Mouse (Mus musculus) neural tube, embryonic 14.5 days (tissue): Measurements from ENCODE around the gene Tbc1d10c. TPM values are rescaled to one million over a fixed set of nuclear protein-coding genes. Genes with fewer than 3 reads are reported as not detected.

Experiments
- ATAC-seq: fragments of 200-750 bp; cut with Nextera tagmentation; 2 replicates; pipeline ENCODE4 v1.8.0; 2017; ENCODE audit warnings: low read depth, mild to moderate bottlenecking, moderate TSS enrichment, moderate library complexity
- H3K27ac ChIP-seq: fragments of 300-500 bp; sonication (generic); 2 replicates; pipeline ENCODE4 v1.5.1; 2014; ENCODE audit warnings: low read depth, mild to moderate bottlenecking, control low read depth, low read length, moderate library complexity, mixed read lengths
- H3K27me3 ChIP-seq: fragments of 300-500 bp; sonication (generic); 2 replicates; pipeline ENCODE4 v1.6.1; 2014; ENCODE audit warnings: low read length; ENCODE audit not compliant: control insufficient read depth, insufficient read depth
- H3K36me3 ChIP-seq: fragments of 300-500 bp; sonication (generic); 2 replicates; pipeline ENCODE4 v1.6.1; 2014; ENCODE audit warnings: low read length, mixed read lengths; ENCODE audit not compliant: control insufficient read depth, insufficient read depth
- H3K4me1 ChIP-seq: fragments of 300-500 bp; sonication (generic); 2 replicates; pipeline ENCODE4 v1.6.1; 2014; ENCODE audit warnings: low read length; ENCODE audit not compliant: control insufficient read depth, insufficient read depth
- H3K4me2 ChIP-seq: fragments of 300-500 bp; sonication (generic); 2 replicates; pipeline ENCODE4 v1.6.1; 2014; ENCODE audit warnings: mild to moderate bottlenecking, low read depth, low read length, control low read depth
- H3K4me3 ChIP-seq: fragments of 300-500 bp; sonication (generic); 2 replicates; pipeline ENCODE4 v1.5.1; 2014; ENCODE audit warnings: low read depth, low read length, control low read depth, mixed read lengths
- H3K9ac ChIP-seq: fragments of 300-500 bp; sonication (generic); replicated peaks from 2 replicates; pipeline ENCODE4 v1.6.1; 2014; ENCODE audit warnings: low read depth, mild to moderate bottlenecking, control low read depth, low read length, mixed read lengths
- H3K9me3 ChIP-seq: fragments of 300-500 bp; sonication (generic); 2 replicates; pipeline ENCODE4 v1.6.1; 2016; ENCODE audit warnings: low read length; ENCODE audit not compliant: control insufficient read depth
- WGBS: fragments of 180-500 bp; shearing (Covaris S2); extraction: QIAGEN DNeasy Blood & Tissue Kit; methylation state at CpG from one replicate; pipeline ENCODE4 v1.1.7; 2014; 5-methylcytosine and 5-hydroxymethylcytosine counted together
- polyA plus RNA-seq: library from polyadenylated mRNA; unstranded; fragments of >200 nt; fragmentation: Nextera tagmentation; extraction: Ambion mirVana; gene quantifications from 2 replicates; pipeline ENCODE4 v1.2.1, GENCODE M21; 2014

Tbc1d10c gene
- polyA plus RNA-seq, 1 experiment from 2014 or later: 1.1 TPM

DNA sequence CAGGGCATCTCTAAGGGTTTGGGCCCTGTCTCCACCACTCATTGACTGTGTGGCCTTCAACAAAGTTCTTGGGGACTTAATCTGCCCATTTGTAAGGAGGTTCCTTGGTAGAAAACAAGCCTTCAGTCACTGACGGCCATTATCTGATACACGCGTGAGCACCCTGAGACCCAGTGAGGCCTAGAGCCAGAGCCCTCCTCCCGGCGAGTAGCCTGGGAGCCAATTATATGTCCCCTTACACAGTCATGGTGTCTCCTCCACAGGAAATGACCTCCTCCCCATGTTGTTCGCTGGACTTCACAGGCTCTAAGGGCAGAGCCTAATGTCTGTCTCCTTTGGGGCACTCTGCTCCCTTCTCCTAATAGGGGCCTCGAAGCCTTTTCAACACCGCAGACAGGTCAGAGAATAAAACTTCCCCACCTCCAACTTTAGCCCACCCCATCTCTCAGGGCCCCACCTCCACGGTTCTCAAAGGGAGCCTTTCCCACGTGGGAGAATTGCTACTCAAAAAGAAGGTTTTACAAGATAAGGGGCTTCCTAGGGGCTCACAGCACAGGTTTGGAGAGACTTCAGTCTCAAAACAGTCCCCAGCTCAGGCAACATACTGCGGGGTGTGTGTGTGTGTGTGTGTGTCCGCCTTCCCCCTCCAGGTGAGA is 44.6 kb downstream of the Tbc1d10c start:
- no peak overlapping the region for H3K27ac ChIP-seq

DNA sequence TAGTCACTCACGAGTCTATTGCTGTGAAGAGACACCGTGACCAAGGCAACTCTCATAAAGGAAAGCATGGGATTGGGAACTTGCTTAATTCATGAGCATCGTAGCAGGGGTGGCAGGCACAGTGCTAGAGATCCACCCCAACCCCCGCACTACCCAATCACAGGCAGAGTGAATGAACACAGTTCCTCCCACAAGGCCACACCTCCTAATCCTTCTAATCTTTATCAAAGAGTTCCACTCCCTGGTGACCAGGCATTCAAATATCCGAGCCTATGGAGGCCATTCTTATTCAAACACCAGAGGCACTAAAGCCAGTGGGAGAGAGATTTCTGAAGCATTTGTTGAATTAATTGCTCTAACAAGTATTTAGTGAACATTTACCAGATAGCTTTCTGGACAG is 45.1 kb downstream of the Tbc1d10c start:
- H3K36me3 ChIP-seq: peaks cover 6% of the 10 kb centered on the region; the same call in 1 of the 2 replicates
- H3K4me2 ChIP-seq: no peak overlapping the region
- no peaks in the 10 kb centered on the region for H3K9me3 ChIP-seq
- H3K9ac ChIP-seq: no peak overlapping the region
- peaks cover 20% of the 10 kb centered on the region for H3K4me1 ChIP-seq
- no peak overlapping the region for H3K27ac ChIP-seq
- ATAC-seq: no peak
- H3K27me3 ChIP-seq: no peaks in the 10 kb centered on the region
- WGBS: 88% methylated on average over 5 of the region's 5 CpGs
- no peak overlapping the region for H3K4me3 ChIP-seq

More for the DNA sequence above, 44.6 kb downstream of the Tbc1d10c start:
- no peak overlapping the region for H3K4me2 ChIP-seq
- no peak for ATAC-seq
- WGBS: 64% methylated on average over 12 of the region's 12 CpGs
- H3K4me3 ChIP-seq: no peak overlapping the region
- H3K9ac ChIP-seq: no peak overlapping the region
- H3K36me3 ChIP-seq: peaks cover 11% of the 10 kb centered on the region; the same call in 1 of the 2 replicates
- H3K4me1 ChIP-seq: peaks cover 20% of the 10 kb centered on the region
- H3K9me3 ChIP-seq: no peaks in the 10 kb centered on the region
- H3K27me3 ChIP-seq: no peaks in the 10 kb centered on the region

DNA sequence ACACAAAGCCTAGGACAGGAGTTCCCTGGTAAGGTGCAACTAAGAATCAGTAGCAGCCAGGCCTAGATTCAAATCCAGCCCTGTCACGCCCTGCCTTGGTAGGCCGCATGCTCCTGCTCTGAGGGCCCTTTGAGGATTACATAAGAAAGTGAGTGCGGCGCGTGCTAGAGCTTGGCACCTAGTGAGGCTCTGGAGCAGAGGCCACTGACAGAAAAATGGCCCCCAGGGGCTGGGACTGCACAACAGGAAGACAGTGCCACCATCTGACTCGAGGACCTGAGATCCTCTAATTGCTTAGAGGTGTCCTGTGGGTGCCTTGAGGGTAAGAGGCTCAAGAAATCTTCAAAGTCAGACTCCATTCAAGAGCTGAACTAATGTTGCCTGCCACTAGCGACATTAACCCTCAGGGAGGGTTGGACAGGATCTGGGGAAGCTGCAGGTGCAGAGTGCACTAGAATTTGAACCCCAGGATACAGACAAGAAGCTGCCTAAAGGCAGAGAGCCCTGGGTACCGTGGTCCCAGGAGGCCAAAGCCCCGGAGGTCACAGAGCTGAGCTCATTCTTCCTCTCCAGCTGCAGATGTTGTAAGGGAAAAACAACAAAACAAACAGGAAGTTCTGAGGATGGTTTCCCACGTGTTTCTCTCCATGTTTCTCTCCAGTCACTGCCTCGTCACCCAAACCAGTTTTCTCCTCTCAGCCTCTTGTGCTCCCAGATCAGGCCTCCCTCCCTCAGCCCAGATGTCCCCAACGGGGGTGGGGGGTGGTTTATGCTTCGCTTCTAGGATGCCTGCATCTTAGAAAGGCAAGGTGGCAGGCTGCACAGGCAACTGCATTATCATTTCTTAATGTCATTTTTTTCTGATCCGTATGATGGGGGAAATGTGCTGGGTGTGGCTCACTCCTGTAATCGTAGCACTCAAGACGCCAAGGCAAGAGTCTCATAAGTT is 46.3 kb downstream of the Tbc1d10c start:
- no peak for ATAC-seq
- WGBS: 84% methylated on average over 16 of the region's 16 CpGs

DNA sequence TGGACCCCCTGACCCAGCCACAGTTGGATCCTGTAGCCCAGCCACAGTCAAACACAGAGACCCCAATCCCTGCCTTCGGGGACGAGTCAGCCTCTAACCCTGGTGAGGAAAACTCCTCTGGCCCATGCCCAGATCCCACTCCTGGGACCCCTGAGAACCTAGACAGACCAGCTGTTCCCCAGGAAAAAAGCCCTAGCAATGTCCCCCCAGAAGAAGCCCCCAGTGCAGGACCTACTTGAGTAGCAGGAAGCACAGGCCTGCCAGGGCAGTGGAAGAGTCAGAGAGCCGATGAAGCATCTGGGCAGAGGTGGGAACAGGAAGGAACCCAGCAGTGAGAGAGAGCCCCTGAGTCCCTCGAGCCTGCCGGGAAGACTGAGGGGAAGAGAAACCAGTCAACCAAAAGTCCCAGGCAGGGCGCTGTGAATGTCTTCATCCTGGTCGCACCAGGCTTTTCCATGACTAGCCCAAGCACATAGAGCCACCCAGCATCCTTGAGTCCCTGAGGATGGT is 47.3 kb downstream of the Tbc1d10c start, which contains the start of gene Cabp4:
Gene Cabp4, minus strand, starts transcription at position 275 of the 510 bp plus-strand sequence.
- H3K27me3 ChIP-seq: no peaks in the 10 kb centered on the region
- no peak within 1 kb of the TSS for H3K27ac ChIP-seq
- 83% methylated on average over 7 of the region's 7 CpGs for WGBS
- no peak for ATAC-seq
- H3K9ac ChIP-seq: no peak within 1 kb of the TSS
- no peak within 1 kb of the TSS for H3K4me2 ChIP-seq
- no peaks in the 10 kb centered on the region for H3K9me3 ChIP-seq
- no peak within 1 kb of the TSS for H3K4me3 ChIP-seq
- H3K4me1 ChIP-seq: peaks cover 7% of the 10 kb centered on the region; the same call in 1 of the 2 replicates
- no peaks in the 10 kb centered on the region for H3K36me3 ChIP-seq

More for the DNA sequence above, 46.3 kb downstream of the Tbc1d10c start:
- no peak overlapping the region for H3K4me3 ChIP-seq
- H3K27ac ChIP-seq: no peak overlapping the region
- no peak overlapping the region for H3K4me2 ChIP-seq
- no peaks in the 10 kb centered on the region for H3K27me3 ChIP-seq
- no peaks in the 10 kb centered on the region for H3K9me3 ChIP-seq
- H3K36me3 ChIP-seq: no peaks in the 10 kb centered on the region
- H3K9ac ChIP-seq: no peak overlapping the region
- H3K4me1 ChIP-seq: peaks cover 16% of the 10 kb centered on the region

DNA sequence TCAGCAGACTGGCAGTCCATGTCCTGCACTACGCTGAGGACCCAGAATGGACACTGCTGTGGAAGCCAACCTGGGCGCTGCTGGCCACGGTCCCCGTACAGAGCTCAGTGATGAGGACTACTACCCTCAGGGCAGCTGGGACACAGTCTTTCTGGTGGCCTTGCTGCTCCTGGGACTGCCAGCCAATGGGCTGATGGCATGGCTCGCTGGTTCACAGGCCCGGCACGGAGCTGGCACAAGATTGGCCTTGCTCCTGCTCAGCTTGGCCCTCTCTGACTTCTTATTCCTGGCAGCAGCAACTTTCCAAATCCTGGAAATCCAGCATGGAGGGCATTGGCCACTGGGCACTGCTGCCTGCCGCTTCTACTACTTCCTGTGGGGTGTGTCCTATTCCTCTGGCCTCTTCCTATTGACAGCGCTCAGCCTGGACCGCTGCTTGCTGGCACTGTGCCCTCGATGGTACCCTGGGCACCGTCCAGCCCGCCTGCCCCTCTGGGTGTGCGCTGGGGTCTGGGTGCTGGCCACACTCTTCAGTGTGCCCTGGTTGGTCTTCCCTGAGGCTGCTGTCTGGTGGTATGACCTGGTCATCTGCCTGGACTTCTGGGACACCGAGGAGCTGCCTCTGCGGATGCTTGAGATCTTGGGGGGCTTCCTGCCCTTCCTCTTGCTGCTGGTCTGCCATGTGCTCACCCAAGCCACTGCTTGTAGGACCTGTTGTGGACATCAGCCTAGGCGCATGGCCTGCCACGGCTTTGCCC is 48.5 kb downstream of the Tbc1d10c start:
- ATAC-seq: no peak
- 90% methylated on average over 18 of the region's 18 CpGs for WGBS

DNA sequence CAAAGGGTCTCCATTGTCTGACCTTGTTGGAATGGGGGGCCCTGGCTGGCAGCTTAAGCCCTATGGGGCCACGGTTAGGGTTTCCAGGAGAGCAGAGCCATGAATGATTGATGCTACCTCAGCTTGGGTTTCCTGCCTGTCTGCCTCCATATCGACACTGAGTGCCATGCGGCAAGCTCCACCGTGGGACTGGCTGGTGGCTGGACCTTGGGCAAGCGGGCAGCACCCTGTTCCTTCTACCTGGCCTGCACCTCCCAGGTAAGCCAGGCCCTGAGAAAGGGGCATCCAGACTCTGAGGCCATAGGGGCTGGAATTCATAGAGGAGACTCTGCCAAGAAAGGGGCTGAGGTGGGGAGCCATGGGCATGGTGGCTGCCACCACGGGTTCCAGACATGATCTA is 50.9 kb downstream of the Tbc1d10c start:
- 73% methylated on average over 6 of the region's 6 CpGs for WGBS
- H3K27me3 ChIP-seq: no peaks in the 10 kb centered on the region

More for the DNA sequence above, 48.5 kb downstream of the Tbc1d10c start:
- no peaks in the 10 kb centered on the region for H3K36me3 ChIP-seq
- H3K27ac ChIP-seq: no peak overlapping the region
- H3K9ac ChIP-seq: no peak overlapping the region
- no peaks in the 10 kb centered on the region for H3K9me3 ChIP-seq
- H3K4me1 ChIP-seq: no peaks in the 10 kb centered on the region; the same call in 1 of the 2 replicates
- no peaks in the 10 kb centered on the region for H3K27me3 ChIP-seq
- H3K4me3 ChIP-seq: no peak overlapping the region
- H3K4me2 ChIP-seq: no peak overlapping the region

DNA sequence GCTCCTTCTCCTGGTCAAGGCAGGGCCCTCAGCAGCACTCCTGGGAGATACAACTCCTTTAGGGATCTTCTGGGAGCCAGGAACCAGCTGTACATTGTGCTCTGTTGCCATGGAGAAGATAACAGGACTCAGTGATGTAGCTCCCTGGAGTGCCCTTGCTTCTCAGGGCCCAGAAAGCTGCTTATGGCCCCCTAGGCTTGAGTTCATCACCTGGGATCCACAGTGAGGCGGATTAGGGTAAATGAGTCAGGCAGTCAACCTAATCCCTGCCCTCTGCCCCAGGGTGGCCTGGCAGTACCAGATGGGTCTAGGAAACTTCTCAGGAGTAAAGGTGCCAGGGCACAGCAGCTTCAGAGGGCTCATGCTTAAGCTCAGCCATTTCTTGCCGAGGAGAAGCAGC is 51.6 kb downstream of the Tbc1d10c start, which contains the start of gene Gpr152:
Gene Gpr152, plus strand, starts transcription at position 342 of the 400 bp plus-strand sequence.
- 74% methylated on average over 2 of the region's 2 CpGs for WGBS
- no peak within 1 kb of the TSS for H3K4me2 ChIP-seq
- H3K9me3 ChIP-seq: no peaks in the 10 kb centered on the region
- H3K4me3 ChIP-seq: no peak within 1 kb of the TSS
- no peak within 1 kb of the TSS for H3K9ac ChIP-seq
- no peaks in the 10 kb centered on the region for H3K27me3 ChIP-seq
- no peak for ATAC-seq
- H3K4me1 ChIP-seq: no peaks in the 10 kb centered on the region
- no peak within 1 kb of the TSS for H3K27ac ChIP-seq
- H3K36me3 ChIP-seq: no peaks in the 10 kb centered on the region

More for the DNA sequence above, 50.9 kb downstream of the Tbc1d10c start:
- H3K9ac ChIP-seq: no peak overlapping the region
- H3K27ac ChIP-seq: no peak overlapping the region
- H3K4me2 ChIP-seq: no peak overlapping the region
- H3K9me3 ChIP-seq: no peaks in the 10 kb centered on the region
- H3K4me3 ChIP-seq: no peak overlapping the region
- no peak for ATAC-seq
- H3K36me3 ChIP-seq: no peaks in the 10 kb centered on the region
- H3K4me1 ChIP-seq: no peaks in the 10 kb centered on the region

DNA sequence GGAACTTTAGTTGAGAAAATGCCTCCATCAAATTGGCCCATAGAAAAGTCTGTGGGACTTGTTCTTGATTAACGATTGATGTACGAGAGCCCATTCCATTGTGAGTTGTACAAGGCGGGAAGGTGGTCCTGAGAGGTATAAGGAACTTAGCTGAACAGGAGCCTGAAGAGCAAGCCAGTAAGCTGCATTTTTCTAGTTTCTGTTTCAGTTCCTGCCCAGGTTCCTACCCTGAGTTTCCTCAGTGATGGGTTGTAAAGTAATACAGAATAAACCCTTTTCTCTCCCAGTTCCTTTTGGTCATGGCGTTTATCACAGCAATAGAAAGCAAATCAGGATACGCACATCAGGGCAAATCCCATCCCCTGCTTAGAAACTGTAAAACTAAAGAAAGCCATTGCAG is 53.2 kb downstream of the Tbc1d10c start:
- no peaks in the 10 kb centered on the region for H3K9me3 ChIP-seq
- no peak overlapping the region for H3K27ac ChIP-seq
- WGBS: 77% methylated on average over 5 of the region's 5 CpGs
- H3K4me2 ChIP-seq: no peak overlapping the region
- 0 out of 2 replicates have a peak, but pooled peaks cover under 1% of the 10 kb centered on the region for H3K36me3 ChIP-seq
- ATAC-seq: no peak
- H3K4me3 ChIP-seq: no peak overlapping the region
- no peaks in the 10 kb centered on the region for H3K27me3 ChIP-seq
- H3K9ac ChIP-seq: no peak overlapping the region
- H3K4me1 ChIP-seq: no peaks in the 10 kb centered on the region
